Mouse (Mus musculus) cortical plate, adult 2 months (tissue): ENCODE measurements around the gene Olfr11.

Experiments used
- CTCF ChIP-seq: fragments of 200-500 bp; IDR thresholded peaks from 2 replicates; pipeline ENCODE4 v1.5.1; 2011; ENCODE audit warnings: mild to moderate bottlenecking, control low read depth, low read length; ENCODE audit not compliant: insufficient read depth; ENCODE audit errors: extremely low read depth
- POLR2A ChIP-seq: fragments of 200-500 bp; IDR thresholded peaks from 2 replicates; pipeline ENCODE4 v1.6.1; 2011; ENCODE audit warnings: mild to moderate bottlenecking, low read length, control low read depth; ENCODE audit not compliant: insufficient read depth; ENCODE audit errors: extremely low read depth

- no peak for TF ChIP-seq POLR2A
- TF ChIP-seq CTCF = no peak
Observed at GRCm38 (mm10) chr13:21663286-21663685, 21.0 kb upstream of the Olfr11 start, which contains the start of gene Olfr1361.
